Mouse (Mus musculus) cortical plate, adult 2 months (tissue): ENCODE measurements at regions not wholly inside any gene's neighbourhood (a gene's known extent, or its start where the extent isn't known, plus 50 kb on each side); places are given as distances from the start of the nearest gene placed in this dataset.

ENCODE experiments used
- H3K27ac ChIP-seq: fragments of 200-500 bp; 2 replicates; pipeline ENCODE4 v1.5.1; 2012; ENCODE audit warnings: low read length, control low read depth, inconsistent platforms; ENCODE audit not compliant: insufficient read depth
- H3K4me1 ChIP-seq: fragments of 200-500 bp; 2 replicates; pipeline ENCODE4 v1.6.1; 2011; ENCODE audit warnings: low read length; ENCODE audit not compliant: control insufficient read depth, insufficient read depth
- H3K4me3 ChIP-seq: fragments of 200-500 bp; 2 replicates; pipeline ENCODE4 v1.5.1; 2011; ENCODE audit warnings: mild to moderate bottlenecking, low read length, control low read depth; ENCODE audit not compliant: insufficient read depth
- CTCF ChIP-seq: fragments of 200-500 bp; IDR thresholded peaks from 2 replicates; pipeline ENCODE4 v1.5.1; 2011; ENCODE audit warnings: mild to moderate bottlenecking, control low read depth, low read length; ENCODE audit not compliant: insufficient read depth; ENCODE audit errors: extremely low read depth
- POLR2A ChIP-seq: fragments of 200-500 bp; IDR thresholded peaks from 2 replicates; pipeline ENCODE4 v1.6.1; 2011; ENCODE audit warnings: mild to moderate bottlenecking, low read length, control low read depth; ENCODE audit not compliant: insufficient read depth; ENCODE audit errors: extremely low read depth

DNA sequence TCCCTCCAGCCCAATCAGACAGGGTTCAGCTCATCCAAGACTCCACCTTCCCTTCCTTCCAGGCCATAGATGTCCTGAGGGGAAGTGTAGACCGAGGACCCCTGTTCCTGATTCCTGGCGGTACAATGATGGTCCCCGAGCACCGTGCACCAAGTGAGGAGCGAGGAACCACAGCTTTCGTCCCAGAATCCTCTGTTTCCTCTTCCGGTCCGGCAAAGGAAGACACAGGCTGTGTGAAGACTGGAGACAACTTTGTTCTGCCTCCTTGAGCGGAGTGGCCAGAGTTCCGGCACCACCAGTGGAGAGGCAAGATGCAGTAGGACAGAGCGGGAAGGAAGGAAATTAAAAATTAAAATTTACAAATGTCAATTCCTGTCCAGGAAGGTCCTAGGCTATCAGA is 305.0 kb upstream of the Fam19a5 start:
- no peak for TF ChIP-seq POLR2A
- TF ChIP-seq CTCF: no peak
- H3K4me1 ChIP-seq: no peaks in the 10 kb centered on the region; the same call in 1 of the 2 replicates
- no peak overlapping the region for H3K27ac ChIP-seq
- no peak overlapping the region for H3K4me3 ChIP-seq

DNA sequence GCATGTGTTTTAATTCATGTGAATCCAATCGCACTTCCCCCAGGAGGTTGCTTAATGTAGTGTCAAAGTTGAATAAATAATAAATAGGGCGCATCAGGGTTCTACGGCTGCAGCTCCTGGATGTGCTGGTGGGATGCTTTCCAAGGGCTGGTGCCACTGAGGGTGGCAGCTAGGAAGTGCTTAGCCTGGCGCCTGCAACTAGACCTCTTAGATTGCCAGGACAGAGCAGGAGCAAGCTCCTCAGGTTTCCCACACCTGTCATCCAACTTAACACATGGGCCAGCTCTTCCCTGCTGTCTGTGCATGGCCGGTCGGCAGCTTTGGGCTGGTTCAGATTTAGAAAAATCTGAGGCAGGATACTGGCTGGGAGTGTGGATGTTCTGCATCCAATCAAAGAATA is 282.6 kb upstream of the Fam19a5 start:
- Histone ChIP-seq H3K4me3 (no peak overlapping the region), H3K4me1 (no peaks in the 10 kb centered on the region), H3K27ac (no peak overlapping the region)
- TF ChIP-seq CTCF (no peak), POLR2A (no peak)

DNA sequence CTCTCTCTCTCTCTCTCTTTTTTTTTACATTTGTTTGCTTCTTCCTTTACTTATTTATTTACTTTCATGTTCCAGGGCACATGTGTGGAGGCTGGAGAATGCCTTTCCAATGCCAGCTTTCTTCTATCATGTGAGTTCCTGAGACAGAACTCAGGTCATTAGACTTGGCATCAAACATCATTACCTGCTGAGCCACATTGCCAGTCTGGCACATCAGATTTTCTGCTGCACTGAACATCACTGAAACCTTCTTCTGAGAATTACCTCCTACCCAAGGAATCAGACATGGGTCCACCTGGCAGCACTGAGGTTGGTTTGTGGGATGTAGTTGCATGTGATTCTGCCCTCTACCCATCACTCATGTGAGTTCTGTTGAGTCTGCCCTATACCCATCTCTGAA is 279.2 kb upstream of the Fam19a5 start:
- TF ChIP-seq POLR2A: no peak
- TF ChIP-seq CTCF: no peak
- no peaks in the 10 kb centered on the region for H3K4me1 ChIP-seq
- no peak overlapping the region for H3K4me3 ChIP-seq
- H3K27ac ChIP-seq: no peak overlapping the region

- H3K27ac ChIP-seq: no peak overlapping the region
- TF ChIP-seq CTCF (no peak), POLR2A (no peak)
- H3K4me3 ChIP-seq: no peak overlapping the region
- no peaks in the 10 kb centered on the region for H3K4me1 ChIP-seq
Observed at GRCm38 (mm10) chr15:87290987-87291529, 253.0 kb upstream of the Fam19a5 start.

- Histone ChIP-seq H3K4me1 (no peaks in the 10 kb centered on the region), H3K4me3 (no peak overlapping the region), H3K27ac (no peak overlapping the region)
- TF ChIP-seq POLR2A (no peak), CTCF (no peak)
Observed at GRCm38 (mm10) chr15:87319896-87320295, 224.2 kb upstream of the Fam19a5 start.

GRCm38 (mm10) chr15:87321067-87321985 is 222.8 kb upstream of the Fam19a5 start:
- no peak for TF ChIP-seq POLR2A
- no peak for TF ChIP-seq CTCF
- Histone ChIP-seq H3K4me1 (no peaks in the 10 kb centered on the region), H3K27ac (no peak overlapping the region), H3K4me3 (no peak overlapping the region)

- no peak overlapping the region for H3K27ac ChIP-seq
- no peaks in the 10 kb centered on the region for H3K4me1 ChIP-seq
- TF ChIP-seq CTCF (no peak), POLR2A (no peak)
- H3K4me3 ChIP-seq: no peak overlapping the region
Observed at GRCm38 (mm10) chr15:87325389-87325788, 218.7 kb upstream of the Fam19a5 start.

- no peak overlapping the region for H3K27ac ChIP-seq
- no peak for TF ChIP-seq POLR2A
- no peak for TF ChIP-seq CTCF
- H3K4me1 ChIP-seq: no peaks in the 10 kb centered on the region
- no peak overlapping the region for H3K4me3 ChIP-seq
Observed at GRCm38 (mm10) chr15:87326281-87326680, 217.8 kb upstream of the Fam19a5 start.

- TF ChIP-seq CTCF (no peak), POLR2A (no peak)
- peaks cover 1% of the 10 kb centered on the region; the same call in 1 of the 2 replicates for H3K4me1 ChIP-seq
Observed at GRCm38 (mm10) chr15:87332441-87332840, 211.7 kb upstream of the Fam19a5 start.

DNA sequence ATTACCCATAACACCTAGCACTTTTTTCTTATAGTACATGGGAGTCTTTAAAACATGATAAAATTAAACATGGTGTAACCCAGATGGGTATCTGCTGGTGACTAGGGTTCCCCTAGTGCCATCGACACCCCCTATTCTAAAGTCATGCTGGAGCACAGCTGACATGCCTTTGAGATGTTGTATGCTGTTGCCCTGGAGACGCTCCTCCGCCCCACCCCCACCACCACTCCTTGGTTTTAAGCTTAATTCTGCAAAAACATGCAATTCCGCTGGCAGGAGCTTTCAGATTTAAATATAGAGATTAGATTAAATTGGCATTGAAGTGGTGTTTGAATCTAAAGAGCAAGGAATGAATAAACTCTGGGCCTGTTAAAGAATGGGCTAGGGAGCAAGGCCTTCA is 210.6 kb upstream of the Fam19a5 start:
- Histone ChIP-seq H3K4me1 (peaks cover 1% of the 10 kb centered on the region; the same call in 1 of the 2 replicates), H3K4me3 (no peak overlapping the region), H3K27ac (no peak overlapping the region)
- no peak for TF ChIP-seq CTCF
- no peak for TF ChIP-seq POLR2A

More at GRCm38 (mm10) chr15:87332441-87332840, 211.7 kb upstream of the Fam19a5 start:
- no peak overlapping the region for H3K4me3 ChIP-seq
- H3K27ac ChIP-seq: no peak overlapping the region
